Mouse (Mus musculus) liver, embryonic 15.5 days (tissue): Measurements from ENCODE around the gene Asl. TPM values are rescaled to one million over a fixed set of nuclear protein-coding genes. Genes with fewer than 3 reads are reported as not detected.

Experiments used
- ATAC-seq: fragments of 200-750 bp; cut with Nextera tagmentation; 2 replicates; pipeline ENCODE4 v1.8.0; 2017; ENCODE audit warnings: moderate number of reproducible peaks, mild to moderate bottlenecking, moderate library complexity; ENCODE audit not compliant: insufficient read depth
- H3K27ac ChIP-seq: fragments of 300-500 bp; sonication (generic); replicated peaks from 2 replicates; pipeline ENCODE4 v1.5.1; 2015; ENCODE audit warnings: mild to moderate bottlenecking, inconsistent platforms
- H3K27me3 ChIP-seq: fragments of 300-500 bp; sonication (generic); 2 replicates; pipeline ENCODE4 v1.6.1; 2015; ENCODE audit warnings: mild to moderate bottlenecking, inconsistent platforms
- H3K36me3 ChIP-seq: fragments of 300-500 bp; sonication (generic); replicated peaks from 2 replicates; pipeline ENCODE4 v1.6.1; 2015; ENCODE audit warnings: moderate library complexity, mild to moderate bottlenecking, inconsistent platforms
- H3K4me1 ChIP-seq: fragments of 300-500 bp; sonication (generic); replicated peaks from 2 replicates; pipeline ENCODE4 v1.6.1; 2015; ENCODE audit warnings: inconsistent platforms
- H3K4me2 ChIP-seq: fragments of 300-500 bp; sonication (generic); 2 replicates; pipeline ENCODE4 v1.6.1; 2015; ENCODE audit warnings: moderate library complexity, mild to moderate bottlenecking, inconsistent platforms
- H3K4me3 ChIP-seq: fragments of 300-500 bp; sonication (generic); replicated peaks from 2 replicates; pipeline ENCODE4 v1.5.1; 2015; ENCODE audit warnings: mild to moderate bottlenecking, inconsistent platforms
- H3K9ac ChIP-seq: fragments of 300-500 bp; sonication (generic); 2 replicates; pipeline ENCODE4 v1.6.1; 2015; ENCODE audit warnings: moderate library complexity, mild to moderate bottlenecking, inconsistent platforms
- H3K9me3 ChIP-seq: fragments of 300-500 bp; sonication (generic); replicated peaks from 2 replicates; pipeline ENCODE4 v1.6.1; 2016; ENCODE audit warnings: inconsistent platforms
- WGBS: fragments of 180-500 bp; shearing (Covaris S2); methylation state at CpG from one replicate; pipeline ENCODE4 v1.1.7; 2015; ENCODE audit warnings: mixed read lengths; ENCODE audit not compliant: insufficient replicate concordance; 5-methylcytosine and 5-hydroxymethylcytosine counted together
- polyA plus RNA-seq: library from polyadenylated mRNA; unstranded; fragments of >200 nt; fragmentation: Nextera tagmentation; extraction: Ambion mirVana; gene quantifications from 2 replicates; pipeline ENCODE4 v1.2.1, GENCODE M21; 2015

Asl gene
- polyA plus RNA-seq, 1 experiment from 2014 or later, result 53.1 TPM

GRCm38 (mm10) chr5:130003229-130003628, 25.8 kb downstream of the Asl start:
- H3K9me3 ChIP-seq, result no peaks in the 10 kb centered on the region

GRCm38 (mm10) chr5:130002301-130003146, 26.5 kb downstream of the Asl start, which contains the start of gene Gusb:
Gusb (minus strand) TSS chr5:130003049.
- H3K4me2 ChIP-seq, result peak within 1 kb of the TSS; percentile 88
- peak within 1 kb of the TSS; percentile 74 for H3K9ac ChIP-seq
- peaks cover 42% of the 10 kb centered on the region for H3K4me1 ChIP-seq
- under 1% methylated on average over 39 of the region's 39 CpGs for WGBS
- peak within 1 kb of the TSS; percentile 68 for H3K4me3 ChIP-seq
- peaks cover 13% of the 10 kb centered on the region; the same call in 1 of the 2 replicates for H3K36me3 ChIP-seq
- no peaks in the 10 kb centered on the region for H3K9me3 ChIP-seq
- H3K27me3 ChIP-seq, result no peaks in the 10 kb centered on the region
- peak within 1 kb of the TSS; percentile 70 for H3K27ac ChIP-seq
- ATAC-seq, result peak; percentile 67

More at GRCm38 (mm10) chr5:130003229-130003628, 25.8 kb downstream of the Asl start:
- Histone ChIP-seq H3K36me3 (peaks cover 6% of the 10 kb centered on the region; the same call in 1 of the 2 replicates), H3K27me3 (no peaks in the 10 kb centered on the region), H3K4me1 (peaks cover 35% of the 10 kb centered on the region), H3K9ac (peak overlapping the region; percentile 74), H3K4me3 (peak overlapping the region; percentile 68), H3K4me2 (peak overlapping the region; percentile 88), H3K27ac (peak overlapping the region; percentile 70)
- WGBS, result 39% methylated on average over 7 of the region's 7 CpGs
- ATAC-seq, result no peak

GRCm38 (mm10) chr5:130001356-130001987, 27.6 kb downstream of the Asl start:
- H3K4me2 ChIP-seq, result peak overlapping the region; percentile 88
- H3K4me1 ChIP-seq, result peaks cover 43% of the 10 kb centered on the region
- H3K27ac ChIP-seq, result peak overlapping the region; percentile 70; the same call in 1 of the 2 replicates
- WGBS, result 8% methylated on average over 5 of the region's 5 CpGs
- peak overlapping the region; percentile 68 for H3K4me3 ChIP-seq
- H3K27me3 ChIP-seq, result no peaks in the 10 kb centered on the region
- H3K9ac ChIP-seq, result peak overlapping the region; percentile 74; the same call in 1 of the 2 replicates
- peaks cover 15% of the 10 kb centered on the region for H3K36me3 ChIP-seq
- no peak for ATAC-seq
- no peaks in the 10 kb centered on the region for H3K9me3 ChIP-seq

- no peak overlapping the region for H3K4me3 ChIP-seq
- H3K9ac ChIP-seq, result no peak overlapping the region
- no peaks in the 10 kb centered on the region for H3K9me3 ChIP-seq
- ATAC-seq, result no peak
- peaks cover 18% of the 10 kb centered on the region for H3K36me3 ChIP-seq
- 75% methylated on average over 12 of the region's 12 CpGs for WGBS
- no peaks in the 10 kb centered on the region for H3K27me3 ChIP-seq
- peaks cover 43% of the 10 kb centered on the region for H3K4me1 ChIP-seq
- H3K4me2 ChIP-seq, result peak overlapping the region; percentile 88
- 0 out of 2 replicates have a peak overlapping the region, but pooled peaks have one; percentile 70 for H3K27ac ChIP-seq
Observed at GRCm38 (mm10) chr5:130000735-130001134, 28.3 kb downstream of the Asl start.

- no peak overlapping the region for H3K9ac ChIP-seq
- H3K9me3 ChIP-seq, result no peaks in the 10 kb centered on the region
- no peak overlapping the region for H3K27ac ChIP-seq
- no peak for ATAC-seq
- H3K4me3 ChIP-seq, result no peak overlapping the region
- peaks cover 43% of the 10 kb centered on the region for H3K4me1 ChIP-seq
- no peak overlapping the region for H3K4me2 ChIP-seq
- WGBS, result 43% methylated on average over 4 of the region's 4 CpGs
- H3K36me3 ChIP-seq, result peaks cover 18% of the 10 kb centered on the region
- H3K27me3 ChIP-seq, result no peaks in the 10 kb centered on the region
Observed at GRCm38 (mm10) chr5:129999097-129999496, 29.9 kb downstream of the Asl start.

GRCm38 (mm10) chr5:129997700-129998099, 31.3 kb downstream of the Asl start:
- Histone ChIP-seq H3K9ac (no peak overlapping the region), H3K4me2 (no peak overlapping the region), H3K4me1 (peaks cover 48% of the 10 kb centered on the region), H3K9me3 (no peaks in the 10 kb centered on the region), H3K27me3 (no peaks in the 10 kb centered on the region), H3K4me3 (no peak overlapping the region), H3K27ac (peak overlapping the region; percentile 25; the same call in 1 of the 2 replicates), H3K36me3 (peaks cover 31% of the 10 kb centered on the region)
- no peak for ATAC-seq
- WGBS, result 71% methylated on average over 19 of the region's 19 CpGs

GRCm38 (mm10) chr5:129994989-129995388, 34.1 kb downstream of the Asl start:
- H3K4me2 ChIP-seq, result no peak overlapping the region
- H3K27me3 ChIP-seq, result no peaks in the 10 kb centered on the region
- H3K4me1 ChIP-seq, result peaks cover 50% of the 10 kb centered on the region
- WGBS, result 87% methylated on average over 7 of the region's 7 CpGs
- no peaks in the 10 kb centered on the region for H3K9me3 ChIP-seq
- ATAC-seq, result no peak
- H3K4me3 ChIP-seq, result no peak overlapping the region
- H3K36me3 ChIP-seq, result peaks cover 39% of the 10 kb centered on the region
- H3K9ac ChIP-seq, result no peak overlapping the region
- H3K27ac ChIP-seq, result no peak overlapping the region

GRCm38 (mm10) chr5:129993374-129993773, 35.7 kb downstream of the Asl start:
- ATAC-seq, result peak; percentile 51
- H3K4me2 ChIP-seq, result 0 out of 2 replicates have a peak overlapping the region, but pooled peaks have one; percentile 23
- H3K9ac ChIP-seq, result peak overlapping the region; percentile 26; the same call in 1 of the 2 replicates
- H3K36me3 ChIP-seq, result peaks cover 51% of the 10 kb centered on the region
- WGBS, result 62% methylated on average over 14 of the region's 14 CpGs
- no peaks in the 10 kb centered on the region for H3K27me3 ChIP-seq
- no peaks in the 10 kb centered on the region for H3K9me3 ChIP-seq
- peak overlapping the region; percentile 26; the same call in 1 of the 2 replicates for H3K4me3 ChIP-seq
- H3K4me1 ChIP-seq, result peaks cover 54% of the 10 kb centered on the region
- H3K27ac ChIP-seq, result peak overlapping the region; percentile 75

- H3K27ac ChIP-seq, result peak overlapping the region; percentile 75
- peak overlapping the region; percentile 11; the same call in 1 of the 2 replicates for H3K4me2 ChIP-seq
- H3K27me3 ChIP-seq, result no peaks in the 10 kb centered on the region
- H3K4me1 ChIP-seq, result peaks cover 47% of the 10 kb centered on the region
- 24% methylated on average over 5 of the region's 5 CpGs for WGBS
- H3K9me3 ChIP-seq, result no peaks in the 10 kb centered on the region
- H3K36me3 ChIP-seq, result peaks cover 53% of the 10 kb centered on the region
- peak; percentile 90 for ATAC-seq
- H3K4me3 ChIP-seq, result no peak overlapping the region
- H3K9ac ChIP-seq, result no peak overlapping the region
Observed at GRCm38 (mm10) chr5:129991898-129992297, 37.1 kb downstream of the Asl start.

GRCm38 (mm10) chr5:129989376-129989775, 39.7 kb downstream of the Asl start:
- Histone ChIP-seq H3K36me3 (peaks cover 62% of the 10 kb centered on the region), H3K4me3 (no peak overlapping the region), H3K9ac (no peak overlapping the region), H3K27ac (peak overlapping the region; percentile 45), H3K9me3 (no peaks in the 10 kb centered on the region), H3K4me1 (peaks cover 47% of the 10 kb centered on the region), H3K27me3 (no peaks in the 10 kb centered on the region), H3K4me2 (no peak overlapping the region)
- 78% methylated on average over 13 of the region's 13 CpGs for WGBS
- no peak for ATAC-seq

- no peaks in the 10 kb centered on the region for H3K9me3 ChIP-seq
- H3K36me3 ChIP-seq, result peaks cover 45% of the 10 kb centered on the region
- peaks cover 63% of the 10 kb centered on the region for H3K4me1 ChIP-seq
- H3K4me3 ChIP-seq, result peak overlapping the region; percentile 20
- H3K9ac ChIP-seq, result peak overlapping the region; percentile 37
- H3K27me3 ChIP-seq, result no peaks in the 10 kb centered on the region
- ATAC-seq, result peak; percentile 37
- WGBS, result 36% methylated on average over 3 of the region's 3 CpGs
- peak overlapping the region; percentile 91 for H3K27ac ChIP-seq
- peak overlapping the region; percentile 53 for H3K4me2 ChIP-seq
Observed at GRCm38 (mm10) chr5:129980216-129980615, 48.8 kb downstream of the Asl start.
